Mouse (Mus musculus) frontal cortex, postnatal 10 days (tissue): ENCODE measurements around the gene Kcp.
A peak's percentile ranks its signal among the peaks of the same experiment; 100 is the strongest.

Experiments
- DNase-seq, 2 experiments: peaks; one replicate each; pipeline ENCODE4 v3.0.0; 2022; ENCODE audit warnings: low spot score in 2 of 2, mixed read lengths in 1 of 2

Kcp gene

DNA sequence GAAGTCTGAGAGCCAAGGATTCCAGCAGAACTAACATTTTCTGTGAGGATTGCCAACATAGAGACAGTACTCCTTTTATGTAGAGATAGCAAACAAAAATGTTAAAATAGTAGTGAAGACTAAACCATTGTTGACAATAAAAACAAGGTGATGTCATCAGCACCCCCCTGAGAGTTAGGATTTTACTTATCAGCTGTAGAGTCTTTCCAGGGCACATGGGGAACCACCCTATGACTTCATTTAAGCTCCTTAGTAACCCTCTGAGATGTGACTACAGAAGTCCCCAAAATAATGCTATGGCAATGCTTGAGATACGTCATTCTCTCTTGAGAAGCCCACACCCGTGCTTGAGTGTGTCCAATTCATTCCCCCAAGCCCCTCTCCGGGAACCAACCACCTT is 44.4 kb downstream of the Kcp start:
- no peak for DNase-seq

DNA sequence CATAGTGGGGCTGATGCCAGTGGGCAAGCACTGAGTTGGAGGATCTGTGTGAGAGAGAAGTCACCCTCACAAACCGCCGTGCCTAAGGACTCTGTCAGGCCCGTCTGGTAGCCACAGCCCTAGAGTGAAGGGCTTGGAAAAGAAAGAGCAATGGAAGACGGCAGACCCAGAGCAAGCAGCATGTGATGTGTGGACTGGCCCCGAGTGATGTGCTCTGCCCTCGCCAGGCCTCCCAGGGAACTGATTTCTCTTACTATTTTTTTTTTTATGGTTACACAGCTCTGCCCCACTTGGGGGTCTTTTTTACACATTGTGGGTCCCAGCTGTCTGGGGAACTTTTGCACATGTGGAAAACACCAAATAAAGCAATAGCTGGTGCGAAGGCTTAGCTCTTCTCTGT is 46.2 kb downstream of the Kcp start:
- DNase-seq, result no peak

DNA sequence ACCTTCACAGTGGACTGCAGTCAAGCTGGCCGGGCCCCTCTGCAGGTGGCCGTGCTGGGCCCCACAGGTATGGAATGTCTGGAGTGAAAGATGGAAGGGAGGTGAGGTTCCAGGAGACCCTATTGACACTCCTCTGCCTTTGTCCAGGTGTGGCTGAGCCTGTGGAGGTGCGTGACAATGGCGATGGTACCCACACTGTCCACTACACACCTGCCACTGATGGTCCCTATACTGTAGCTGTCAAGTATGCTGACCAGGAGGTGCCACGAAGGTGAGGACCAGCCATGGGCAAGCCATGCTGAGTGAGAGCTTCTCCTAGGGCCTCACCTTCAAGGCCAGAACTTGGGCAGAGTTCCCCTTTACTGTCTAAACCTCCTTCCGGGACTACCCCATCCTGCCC is 57.1 kb downstream of the Kcp start:
- DNase-seq, result no peak

DNA sequence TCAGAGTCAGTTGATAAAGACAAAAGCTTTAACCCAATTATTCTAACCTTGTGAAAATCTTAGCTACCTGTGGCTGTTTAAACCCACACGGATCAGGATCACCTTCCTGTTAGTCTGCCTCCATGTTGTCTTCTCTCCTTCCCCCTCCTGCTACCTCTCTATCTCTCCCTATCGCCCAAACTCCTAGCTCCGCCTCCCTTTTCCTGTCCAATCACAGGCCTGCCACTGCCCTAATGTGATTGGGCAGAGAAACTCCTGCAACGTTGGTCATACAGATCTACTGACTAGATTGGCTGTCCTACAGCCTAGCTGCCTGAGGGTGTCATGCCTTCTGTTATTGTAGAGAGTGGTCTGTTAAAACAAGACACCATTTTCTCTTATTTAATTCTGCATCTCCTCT is 57.9 kb downstream of the Kcp start:
- DNase-seq, result no peak

DNA sequence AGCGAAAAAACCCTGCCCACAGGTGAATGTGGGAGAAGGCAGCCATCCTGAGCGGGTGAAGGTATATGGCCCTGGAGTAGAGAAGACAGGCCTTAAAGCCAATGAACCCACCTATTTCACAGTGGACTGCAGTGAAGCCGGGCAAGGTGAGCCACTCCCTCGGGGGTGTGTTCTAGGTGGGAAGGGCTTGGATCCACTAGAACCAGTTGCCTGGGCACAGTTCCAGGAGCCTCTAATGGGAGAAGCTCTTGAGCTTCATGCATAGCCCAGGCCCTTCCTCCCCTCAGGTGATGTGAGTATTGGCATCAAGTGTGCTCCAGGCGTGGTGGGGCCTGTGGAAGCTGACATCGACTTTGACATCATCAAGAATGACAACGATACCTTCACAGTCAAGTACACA is 62.4 kb downstream of the Kcp start:
- DNase-seq, result no peak

DNA sequence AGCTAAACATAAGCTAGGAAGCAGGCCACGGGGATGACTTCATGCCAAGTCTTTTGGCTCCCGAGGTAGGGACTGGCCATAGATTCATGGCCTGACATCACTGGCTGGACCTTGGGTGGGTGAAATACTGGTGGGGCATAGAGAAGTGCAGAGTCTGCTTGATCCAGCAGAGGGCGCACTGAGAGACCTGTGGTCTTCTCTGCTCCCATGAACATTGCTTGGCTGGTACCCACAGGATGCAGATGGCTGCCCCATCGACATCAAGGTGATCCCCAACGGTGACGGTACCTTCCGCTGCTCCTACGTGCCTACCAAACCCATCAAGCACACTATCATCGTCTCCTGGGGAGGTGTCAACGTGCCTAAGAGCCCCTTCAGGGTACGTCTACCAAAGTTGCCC is 63.0 kb downstream of the Kcp start:
- no peak for DNase-seq

DNA sequence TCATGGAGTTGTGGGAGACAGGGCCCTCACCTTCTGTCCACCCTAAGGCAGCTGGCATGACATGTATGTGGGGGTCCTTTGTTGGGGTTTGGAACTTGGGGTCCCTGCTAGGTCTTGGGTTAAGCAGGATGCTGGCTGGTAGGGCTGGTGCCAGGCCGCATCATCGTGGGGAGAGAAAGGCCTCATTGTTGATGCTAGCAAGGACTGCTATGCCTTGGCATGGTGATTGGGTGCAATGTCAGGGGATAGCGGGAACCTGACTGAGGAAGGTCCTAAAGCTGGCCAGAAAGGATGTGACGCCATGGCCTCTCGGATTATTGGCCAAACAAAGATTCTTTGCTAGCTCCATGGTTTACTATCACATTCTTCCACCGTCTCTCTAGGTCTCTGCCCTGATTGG is 68.0 kb downstream of the Kcp start:
- no peak for DNase-seq

DNA sequence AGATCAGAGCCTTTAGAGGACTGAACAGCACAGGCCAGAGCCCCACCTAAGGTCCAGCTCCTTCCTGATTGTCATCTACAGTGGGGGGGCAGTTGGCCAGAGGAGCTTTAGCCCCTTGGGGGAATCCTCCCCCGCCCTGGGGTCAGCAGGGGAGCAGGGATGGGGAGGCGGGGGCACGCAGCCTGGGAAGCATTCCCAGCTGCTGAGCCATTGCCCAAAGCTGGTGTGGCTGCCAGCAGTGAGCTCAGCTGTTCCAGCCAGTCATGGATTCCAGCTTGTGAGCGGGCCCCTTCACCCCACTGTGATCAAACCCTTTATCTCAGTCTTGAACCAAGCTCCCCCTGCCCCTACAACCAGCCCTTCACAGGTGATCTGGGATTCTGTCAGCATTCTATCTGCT is 68.5 kb downstream of the Kcp start:
- no peak for DNase-seq

DNA sequence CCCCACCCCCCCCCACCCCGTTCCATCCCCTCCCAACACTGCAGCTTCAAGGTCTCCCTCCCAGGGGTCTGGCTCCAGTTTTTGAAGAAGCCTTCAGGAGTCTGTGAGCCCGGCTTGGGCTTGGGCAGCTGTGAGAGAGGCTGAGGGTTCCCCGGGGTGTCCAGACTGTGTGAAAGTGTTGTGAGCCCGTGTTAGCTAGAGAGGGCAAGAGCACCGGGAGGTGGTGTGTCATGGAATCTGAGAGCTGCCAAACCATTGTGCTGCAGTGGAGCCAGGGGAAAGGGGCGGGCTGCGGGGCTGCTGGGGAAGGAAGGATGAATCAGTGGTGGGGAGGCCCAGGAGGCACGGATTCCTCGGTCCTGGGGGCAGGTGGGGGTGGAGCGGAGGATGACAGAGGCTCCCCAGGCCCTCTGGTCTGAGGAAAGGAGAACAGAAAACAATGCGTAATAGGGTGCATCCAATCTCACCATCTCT is 71.3 kb downstream of the Kcp start:
- DNase-seq, result no peak

DNA sequence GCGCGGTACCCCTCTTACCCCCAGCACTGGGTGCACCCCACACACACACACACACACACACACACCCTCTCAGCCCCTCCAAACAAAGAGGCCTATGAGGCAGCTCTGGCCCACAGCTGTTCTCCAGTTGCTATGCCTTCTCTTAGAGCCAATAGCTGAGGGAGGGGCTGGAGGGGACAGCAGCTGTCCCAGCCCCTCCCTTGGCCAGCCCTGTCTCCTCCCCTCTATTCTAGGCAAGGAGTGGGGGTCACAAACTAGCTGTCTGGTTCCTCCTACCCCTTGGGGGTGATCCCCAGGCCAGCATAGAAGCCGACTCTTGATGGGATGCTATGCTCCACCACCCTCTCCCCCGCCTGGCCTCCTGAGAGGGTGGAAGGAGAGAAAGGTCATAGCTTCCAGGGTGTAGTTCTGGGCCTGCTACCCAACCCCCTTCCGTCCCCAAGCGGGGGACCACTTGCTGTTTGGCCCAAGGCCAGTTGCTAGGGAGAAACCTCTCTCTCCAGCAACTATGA is 71.8 kb downstream of the Kcp start:
- DNase-seq, result no peak

DNA sequence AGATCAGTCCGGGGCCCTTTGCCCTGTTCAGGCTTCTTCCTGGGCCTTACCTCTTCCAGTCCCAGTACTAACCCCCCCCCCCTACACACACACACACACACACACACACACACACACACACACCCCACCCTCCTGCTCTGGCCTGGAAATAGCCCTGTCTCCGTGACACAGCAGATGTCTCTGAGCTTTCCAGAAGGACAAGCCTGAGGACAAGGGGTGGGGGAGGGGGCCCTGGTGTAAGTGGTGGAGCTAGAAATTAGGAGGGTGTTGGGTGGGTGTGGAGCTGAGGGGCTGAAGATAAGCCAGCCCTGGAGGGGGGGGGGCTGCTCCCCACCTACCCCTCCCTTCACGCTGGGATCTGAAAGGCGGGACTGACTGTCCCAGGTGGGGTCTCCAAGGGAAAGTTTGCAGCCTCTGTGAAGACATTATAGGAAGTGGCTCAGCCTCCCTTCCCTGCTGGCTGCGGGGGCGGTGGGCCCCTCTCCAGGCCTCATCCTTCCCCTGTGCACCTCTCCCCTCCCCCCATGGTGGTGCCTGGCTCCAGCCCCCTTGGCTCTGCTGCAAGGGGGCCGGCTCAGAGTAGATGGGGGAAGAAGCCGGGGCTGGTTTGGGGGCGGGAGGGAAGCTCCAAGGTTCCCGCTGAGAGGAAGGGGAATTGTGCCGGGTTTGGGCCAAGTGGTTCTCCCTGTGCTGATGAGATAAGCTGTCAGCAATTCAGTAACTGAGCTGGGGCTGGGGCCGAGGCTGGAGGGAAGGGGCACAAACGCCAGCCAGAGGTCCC is 72.7 kb downstream of the Kcp start:
- peak in 1 of 2 experiments; percentile 36 for DNase-seq

DNA sequence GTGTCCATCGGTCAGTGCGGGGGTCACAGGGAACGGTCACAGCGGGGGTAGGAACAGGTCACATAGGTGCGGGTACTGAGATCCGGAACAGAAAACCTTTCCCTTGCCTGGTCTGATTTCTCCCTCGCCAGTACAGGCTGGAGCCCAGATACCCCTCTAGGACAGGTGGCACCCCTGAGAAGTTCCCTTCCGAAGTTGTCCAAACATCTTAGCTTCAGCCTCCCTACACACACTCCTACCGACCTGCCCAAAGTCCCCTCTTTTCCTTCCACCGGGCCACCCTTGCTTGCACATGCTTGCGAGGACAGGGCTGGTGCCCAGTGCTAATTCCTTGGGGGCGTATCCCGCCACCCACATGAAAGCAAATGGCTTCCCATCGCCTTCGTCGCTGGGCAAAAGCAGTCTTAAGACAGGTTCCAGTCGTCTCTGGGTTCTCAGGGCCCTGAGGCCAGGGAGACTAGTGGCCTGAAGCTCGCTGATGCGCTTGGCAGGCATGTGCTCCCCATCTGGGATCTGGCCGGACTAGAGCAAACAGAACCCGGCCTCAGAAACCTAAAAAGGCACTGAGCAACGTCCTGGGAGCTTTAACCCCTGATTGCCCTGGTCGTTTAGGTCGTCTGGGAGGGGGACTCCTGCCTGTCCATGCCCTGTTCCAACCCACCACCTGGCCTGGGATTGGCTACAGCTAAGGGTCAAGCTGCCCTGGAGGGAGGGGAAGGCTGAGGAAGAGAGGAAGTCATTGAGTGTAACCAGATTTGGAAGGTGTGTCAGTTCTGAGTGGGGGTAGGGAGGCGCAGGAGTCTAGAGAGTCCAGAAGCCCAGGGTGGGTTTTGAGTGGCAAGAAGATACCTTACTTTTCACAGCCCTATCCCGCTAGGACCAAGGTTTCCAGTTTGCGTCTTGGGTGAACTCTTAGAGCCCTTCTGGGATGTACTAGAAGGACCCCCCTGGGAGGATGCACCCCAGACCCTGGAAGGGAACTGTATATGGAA is 73.7 kb downstream of the Kcp start:
- DNase-seq, result no peak

DNA sequence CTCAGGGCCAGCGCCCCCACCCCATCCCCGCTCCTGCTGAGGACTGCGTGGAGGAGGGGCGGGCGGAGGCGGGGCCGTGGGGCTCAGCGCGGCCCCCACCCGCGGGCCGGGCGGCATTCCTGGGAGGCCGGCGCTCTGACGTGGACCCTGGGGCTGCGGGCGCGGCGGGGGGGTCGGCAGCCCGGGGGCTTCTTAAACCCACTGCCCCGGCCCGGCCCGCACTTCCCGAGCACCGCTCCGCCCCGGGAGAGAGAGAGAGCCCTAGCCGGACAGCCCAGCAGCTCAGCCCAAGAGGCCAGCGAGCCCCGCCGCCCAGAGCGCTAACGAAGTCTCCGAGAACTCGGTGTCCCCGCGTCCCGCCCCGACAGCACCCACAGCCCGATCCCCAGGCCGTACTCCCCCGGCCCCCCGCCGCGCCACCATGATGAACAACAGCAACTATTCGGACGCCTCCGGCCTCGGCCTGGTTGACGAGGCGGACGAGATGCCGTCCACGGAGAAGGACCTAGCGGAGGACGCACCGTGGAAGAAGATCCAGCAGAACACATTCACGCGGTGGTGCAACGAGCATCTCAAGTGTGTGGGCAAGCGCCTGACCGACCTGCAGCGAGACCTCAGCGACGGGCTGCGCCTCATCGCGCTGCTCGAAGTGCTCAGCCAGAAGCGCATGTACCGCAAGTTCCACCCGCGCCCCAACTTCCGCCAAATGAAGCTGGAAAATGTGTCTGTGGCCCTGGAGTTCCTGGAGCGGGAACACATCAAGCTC is 74.5 kb downstream of the Kcp start, which contains the start of gene Flnc:
Flnc (plus strand) TSS at position 219 of the 766 bp plus-strand sequence.
- no peak for DNase-seq

DNA sequence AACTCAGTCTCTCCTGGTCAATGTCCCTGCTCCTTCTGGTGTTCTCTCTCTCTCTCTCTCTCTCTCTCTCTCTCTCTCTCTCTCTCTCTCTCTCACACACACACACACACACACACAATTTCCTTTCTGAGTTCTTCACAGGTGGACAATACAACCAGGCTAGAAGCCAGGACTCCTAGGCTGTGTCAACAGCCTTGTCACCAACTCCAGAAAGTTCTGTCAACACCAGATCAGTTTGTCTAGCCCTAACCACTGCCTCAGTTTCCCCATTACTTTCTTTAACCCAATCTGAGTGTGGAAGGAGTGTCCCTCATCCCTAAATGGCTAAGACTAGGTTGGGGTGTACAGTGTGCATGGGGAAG is 75.1 kb downstream of the Kcp start:
- DNase-seq, result no peak

DNA sequence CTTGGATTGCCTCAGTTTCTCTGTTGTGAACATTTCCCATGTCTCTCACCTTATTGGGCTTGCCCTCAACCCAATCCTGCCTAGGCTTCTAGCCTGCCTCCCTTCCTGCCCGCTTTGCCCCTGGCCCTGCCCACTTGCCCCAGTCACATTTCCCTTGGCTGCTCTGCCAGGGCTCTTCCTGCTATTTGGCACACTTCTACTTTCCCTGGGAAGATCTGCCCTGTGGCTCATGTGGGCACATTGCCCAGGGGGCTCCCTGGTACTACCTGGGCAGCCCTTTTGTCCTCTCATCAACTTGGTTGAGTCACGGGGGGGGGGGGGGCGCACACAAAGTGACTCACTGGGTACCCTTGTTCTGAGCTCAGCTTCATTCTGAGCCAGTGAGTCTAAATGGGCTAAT is 75.6 kb downstream of the Kcp start:
- no peak for DNase-seq

DNA sequence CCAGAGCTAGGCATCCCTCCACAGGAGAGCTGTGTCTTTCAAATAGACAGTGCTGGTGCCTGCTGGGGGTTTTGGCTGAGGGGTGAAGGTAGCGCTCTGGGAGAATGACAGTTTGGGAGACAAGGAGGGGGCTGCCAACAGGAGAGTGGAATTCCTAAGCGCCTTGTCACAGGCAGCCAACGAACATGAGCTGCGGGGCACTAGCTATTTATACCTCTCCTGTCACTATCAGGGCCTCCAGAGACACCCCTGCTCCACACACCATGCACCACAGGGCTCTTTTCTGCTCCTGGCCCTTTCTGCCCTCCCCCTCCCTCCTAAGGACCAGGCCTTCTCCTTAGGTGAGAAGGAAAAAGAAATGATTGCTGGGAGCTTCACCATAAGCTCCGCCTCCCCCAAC is 76.3 kb downstream of the Kcp start:
- DNase-seq, result no peak

DNA sequence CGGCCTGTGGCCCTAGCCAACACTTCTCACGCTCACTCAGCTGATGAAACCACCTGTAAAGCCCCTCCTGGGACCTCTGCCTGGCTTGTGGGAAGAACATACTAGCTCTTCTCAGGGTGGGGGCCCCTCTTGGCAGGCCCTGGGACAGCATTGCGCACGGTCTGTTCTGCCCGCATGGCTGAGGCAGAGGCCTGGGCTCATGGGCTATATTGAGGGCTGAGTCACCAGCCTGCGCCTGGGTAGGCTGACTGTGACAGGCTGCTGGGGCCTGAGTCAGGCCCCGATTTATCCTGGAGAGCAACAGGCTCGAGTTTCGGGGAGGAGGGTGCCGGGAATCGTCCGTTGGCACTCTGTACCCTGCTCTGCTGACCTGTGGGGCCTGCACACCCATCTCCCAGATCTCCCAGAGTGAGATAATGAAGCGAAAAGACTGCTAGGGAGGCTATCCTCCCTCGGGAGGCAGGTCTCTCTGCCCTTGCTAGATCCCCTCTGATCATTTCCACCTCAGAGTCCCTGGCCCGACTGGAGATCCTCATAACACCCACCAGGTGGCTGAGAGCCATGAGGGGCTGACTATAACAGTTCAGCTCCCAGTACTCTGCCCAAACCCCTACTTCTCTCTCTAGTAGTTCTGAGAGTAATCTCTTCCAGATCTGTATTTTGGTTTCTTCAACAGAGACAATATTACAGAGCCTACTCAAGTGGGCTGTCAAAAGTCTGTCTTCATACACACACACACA is 76.9 kb downstream of the Kcp start:
- no peak for DNase-seq

DNA sequence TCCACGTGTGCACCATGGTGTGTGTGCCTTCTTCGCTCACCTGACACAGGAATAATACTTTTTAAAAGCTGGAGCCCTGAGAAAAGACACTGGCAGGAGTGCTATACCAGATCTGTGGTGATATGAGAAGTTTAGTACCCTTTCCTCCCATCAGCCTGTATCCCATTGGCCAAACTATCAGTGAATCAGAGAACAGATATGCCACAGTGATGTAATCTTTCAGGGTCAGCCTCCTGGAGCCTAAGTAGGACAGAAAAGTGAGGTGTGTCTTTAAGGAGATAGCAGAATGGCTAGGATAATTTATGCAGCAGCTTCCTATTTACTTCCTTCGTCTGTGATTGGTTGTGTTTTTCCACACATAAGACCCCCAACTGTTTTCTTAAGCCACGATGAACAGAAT is 79.6 kb downstream of the Kcp start:
- no peak for DNase-seq

DNA sequence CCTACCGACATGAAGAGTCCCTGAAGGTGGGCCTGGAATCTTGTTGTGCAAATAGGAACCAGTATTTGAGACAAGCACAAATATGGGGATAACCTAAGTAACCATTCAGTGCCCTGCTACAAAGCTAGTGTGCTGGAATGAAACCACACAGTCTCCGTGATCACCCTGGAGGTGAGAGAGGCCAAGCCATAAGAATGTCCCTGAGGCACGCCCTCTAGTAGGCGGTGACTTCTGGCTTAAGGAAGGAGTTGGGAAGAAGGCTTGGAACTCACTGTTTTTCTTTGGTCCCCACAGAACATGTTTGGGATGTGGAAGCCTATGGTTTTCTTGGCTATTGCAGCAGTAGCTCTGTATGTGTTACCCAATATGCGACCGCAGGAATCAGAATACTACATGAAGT is 81.4 kb downstream of the Kcp start:
- DNase-seq, result no peak

DNA sequence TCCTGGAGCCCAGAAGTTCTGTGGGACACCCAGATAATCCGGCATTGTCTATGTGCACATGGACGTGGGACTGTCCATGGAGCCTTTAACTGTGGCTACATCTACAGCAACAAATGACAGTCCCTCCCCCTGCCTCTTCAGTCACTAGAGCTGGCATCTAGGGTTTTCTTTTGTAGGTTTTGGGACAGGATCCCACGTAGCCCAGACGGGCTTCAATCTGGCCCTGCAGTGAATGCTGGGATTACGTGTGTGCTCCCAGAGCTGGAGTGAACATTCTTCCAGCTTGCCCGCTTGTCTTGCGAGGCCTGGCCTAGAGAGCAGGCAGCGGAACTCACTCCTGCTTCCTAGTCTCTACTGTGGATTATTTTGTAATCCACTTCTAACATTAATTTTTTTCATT is 82.6 kb downstream of the Kcp start:
- DNase-seq, result no peak
